Mouse (Mus musculus): ENCODE results near the gene Il17d. TPM values are rescaled to one million over a fixed set of nuclear protein-coding genes. Genes with fewer than 3 reads are reported as not detected.
A peak's percentile ranks its signal among the peaks of the same experiment; 100 is the strongest.

Il17d gene
- polyA plus RNA-seq, 1 experiment from 2014 or later, result 2.7 TPM

DNA sequence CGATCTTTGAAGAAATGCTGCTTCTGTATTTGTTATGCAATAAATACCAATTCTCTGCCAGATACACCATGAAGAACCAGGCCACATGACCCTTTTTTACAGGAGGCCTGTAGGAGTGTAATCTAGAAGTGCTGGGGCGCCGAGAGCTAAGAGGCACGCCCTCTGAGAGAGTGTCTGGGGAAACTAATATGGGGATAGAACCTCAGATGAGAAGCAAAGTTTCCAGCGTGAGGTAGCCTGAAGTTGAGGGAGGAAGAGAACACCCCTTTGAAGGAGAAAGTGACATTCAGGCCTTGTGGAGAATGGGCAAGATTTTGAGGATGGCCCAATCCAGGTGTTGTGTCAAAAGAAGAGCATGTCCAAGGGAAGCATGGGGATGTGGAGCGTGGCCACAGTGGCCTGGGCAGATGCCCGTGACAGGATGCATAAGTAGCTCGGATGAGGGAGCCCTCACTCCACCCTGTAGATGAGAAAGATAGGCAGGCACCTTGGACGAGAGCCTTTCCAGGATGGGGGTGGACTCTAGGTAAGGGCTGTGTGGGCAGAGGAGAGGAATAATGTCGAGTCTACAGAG is 1.6 kb downstream of the Il17d start:
- Histone ChIP-seq H3K4me1 (peaks cover 15% of the 10 kb centered on the region), H3K27me3 (peaks cover 51% of the 10 kb centered on the region), H3K27ac (no peak overlapping the region; the same call in 1 of the 2 replicates), H3K36me3 (replicated peaks) (no peaks in the 10 kb centered on the region), H3K4me2 (peak overlapping the region; percentile 88), H3K9ac (no peak overlapping the region), H3K9me3 (no peaks in the 10 kb centered on the region), H3K4me3 (replicated peaks) (peak overlapping the region; percentile 81)
- no peak for ATAC-seq (ENCODE audit: low FRiP score)
- 53% methylated on average over 10 of the region's 10 CpGs for WGBS

DNA sequence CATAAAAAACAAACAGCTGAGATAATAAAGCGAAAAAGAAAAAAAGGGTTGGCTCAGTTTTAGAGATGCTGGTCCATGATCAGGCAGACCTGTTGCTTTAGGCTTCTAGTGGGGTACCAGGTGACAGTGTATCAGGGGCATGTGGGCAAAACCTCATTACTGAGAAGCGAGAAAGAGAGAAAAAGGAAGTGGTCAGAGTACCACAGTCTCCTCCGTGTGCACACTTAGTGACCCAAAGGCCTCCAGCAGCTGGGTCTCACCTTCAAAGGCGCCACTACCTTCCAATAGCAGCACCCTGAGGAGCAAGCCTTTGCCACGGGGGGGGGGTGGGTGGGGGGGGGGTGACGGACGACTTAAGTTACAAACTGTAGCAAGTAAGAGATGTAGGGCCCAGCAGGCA is 2.5 kb downstream of the Il17d start:
- no peak for ATAC-seq (ENCODE audit: low FRiP score)
- Histone ChIP-seq H3K27me3 (peaks cover 51% of the 10 kb centered on the region), H3K9ac (no peak overlapping the region), H3K9me3 (no peaks in the 10 kb centered on the region), H3K36me3 (replicated peaks) (no peaks in the 10 kb centered on the region), H3K4me3 (replicated peaks) (no peak overlapping the region), H3K27ac (no peak overlapping the region), H3K4me2 (no peak overlapping the region), H3K4me1 (peaks cover 15% of the 10 kb centered on the region)
- WGBS, result 45% methylated on average over 7 of the region's 7 CpGs

DNA sequence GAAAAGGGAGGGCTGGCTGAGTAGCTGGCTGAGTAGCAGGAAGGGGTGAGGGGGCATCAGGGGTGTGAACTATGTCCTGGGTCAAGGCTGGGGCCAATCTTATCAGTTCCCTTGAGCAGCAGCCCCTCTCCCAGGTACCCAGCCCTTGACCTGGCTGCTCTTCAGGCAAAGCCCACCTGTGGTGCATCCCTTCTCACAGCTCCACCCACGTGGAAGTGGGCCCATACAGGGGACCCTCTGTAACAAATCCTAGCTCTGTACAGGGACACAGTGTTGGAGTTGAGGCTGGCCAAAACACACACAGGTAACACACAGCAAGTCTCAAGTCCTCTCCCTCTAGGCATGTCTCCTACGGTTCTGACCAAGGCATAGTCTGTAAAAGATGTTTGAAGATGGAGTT is 3.0 kb downstream of the Il17d start:
- Histone ChIP-seq H3K9ac (no peak overlapping the region), H3K4me2 (no peak overlapping the region), H3K4me3 (replicated peaks) (no peak overlapping the region), H3K27me3 (peaks cover 51% of the 10 kb centered on the region), H3K9me3 (no peaks in the 10 kb centered on the region), H3K4me1 (peaks cover 15% of the 10 kb centered on the region), H3K36me3 (replicated peaks) (no peaks in the 10 kb centered on the region), H3K27ac (no peak overlapping the region)
- ATAC-seq (ENCODE audit: low FRiP score), result no peak
- 45% methylated on average over 2 of the region's 2 CpGs for WGBS

DNA sequence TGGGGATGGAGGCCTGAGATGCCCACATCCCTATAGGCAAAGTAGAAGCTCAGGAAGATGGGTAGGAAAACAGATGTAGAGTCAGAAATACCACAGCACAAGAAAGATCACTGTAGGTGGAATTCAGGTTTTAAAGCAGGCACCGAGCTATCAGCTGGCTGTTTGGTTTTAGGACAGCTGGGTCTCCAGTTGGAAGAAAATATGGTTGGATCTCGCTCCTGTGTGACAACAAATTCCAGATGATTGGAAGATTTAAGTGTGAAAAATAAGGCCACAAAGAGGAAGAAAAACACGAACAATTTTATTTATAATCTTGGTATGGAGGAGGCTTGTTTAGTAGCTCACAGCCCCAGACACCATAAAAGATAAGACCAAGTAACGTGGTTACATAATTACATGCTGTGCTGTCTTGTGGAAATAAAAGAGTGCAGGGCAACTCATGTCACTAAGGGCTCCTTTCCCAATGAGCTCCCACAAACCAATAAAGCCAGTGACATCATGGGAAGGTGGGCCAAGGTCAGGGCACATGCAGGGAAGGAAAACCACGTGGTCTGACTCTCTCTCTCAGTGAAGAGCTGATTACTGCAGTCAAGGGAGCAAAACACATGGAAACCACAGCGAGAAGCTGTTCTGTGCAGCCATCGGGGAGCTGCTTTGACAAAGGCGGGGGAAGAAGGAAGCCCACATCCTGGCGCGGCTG is 4.7 kb downstream of the Il17d start:
- Histone ChIP-seq H3K4me2 (no peak overlapping the region), H3K27me3 (peaks cover 48% of the 10 kb centered on the region), H3K4me1 (peaks cover 20% of the 10 kb centered on the region), H3K36me3 (replicated peaks) (no peaks in the 10 kb centered on the region), H3K9ac (no peak overlapping the region), H3K4me3 (replicated peaks) (no peak overlapping the region), H3K27ac (peak overlapping the region; percentile 19; the same call in 1 of the 2 replicates), H3K9me3 (no peaks in the 10 kb centered on the region)
- ATAC-seq (ENCODE audit: low FRiP score), result no peak
- WGBS, result 58% methylated on average over 10 of the region's 10 CpGs

DNA sequence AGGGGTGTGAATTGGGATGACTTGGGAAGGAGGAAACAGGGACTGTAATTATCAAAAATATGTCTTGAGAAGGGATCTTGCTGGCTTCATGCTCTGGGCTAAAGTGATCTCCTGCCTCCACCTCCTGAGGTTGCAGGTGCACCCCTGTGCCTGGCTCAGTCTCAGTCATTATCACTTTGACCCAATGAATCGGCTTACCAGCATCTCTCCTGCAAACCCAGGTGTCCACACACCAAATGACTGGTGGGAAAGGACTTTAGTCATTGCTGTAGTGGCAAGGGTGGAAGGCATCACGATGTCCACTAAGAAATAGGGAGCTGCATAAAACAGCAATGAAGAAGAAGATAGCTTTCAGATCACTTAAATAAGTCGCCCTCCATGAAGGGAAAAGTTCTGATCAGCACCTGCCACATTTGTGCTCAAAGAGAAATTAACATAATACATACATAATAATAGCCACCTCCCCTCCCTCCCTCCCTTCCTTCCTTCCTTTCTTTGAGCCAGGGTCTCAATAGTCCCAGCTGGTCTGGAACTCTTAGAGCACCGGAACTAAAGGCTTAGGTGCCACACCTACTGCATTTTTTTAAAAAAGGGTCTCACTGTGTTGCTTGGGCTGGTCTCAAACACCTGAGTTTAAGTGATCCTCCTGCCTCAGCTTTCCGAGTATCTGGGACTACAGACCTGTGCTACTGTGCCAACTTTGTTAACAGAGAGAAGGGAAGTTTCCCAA is 5.4 kb downstream of the Il17d start:
- Histone ChIP-seq H3K27ac (no peak overlapping the region), H3K9me3 (no peaks in the 10 kb centered on the region), H3K9ac (no peak overlapping the region), H3K36me3 (replicated peaks) (no peaks in the 10 kb centered on the region), H3K4me2 (no peak overlapping the region), H3K4me1 (peaks cover 28% of the 10 kb centered on the region), H3K4me3 (replicated peaks) (no peak overlapping the region), H3K27me3 (peaks cover 50% of the 10 kb centered on the region)
- no peak for ATAC-seq (ENCODE audit: low FRiP score)
- 68% methylated on average over 5 of the region's 5 CpGs for WGBS

DNA sequence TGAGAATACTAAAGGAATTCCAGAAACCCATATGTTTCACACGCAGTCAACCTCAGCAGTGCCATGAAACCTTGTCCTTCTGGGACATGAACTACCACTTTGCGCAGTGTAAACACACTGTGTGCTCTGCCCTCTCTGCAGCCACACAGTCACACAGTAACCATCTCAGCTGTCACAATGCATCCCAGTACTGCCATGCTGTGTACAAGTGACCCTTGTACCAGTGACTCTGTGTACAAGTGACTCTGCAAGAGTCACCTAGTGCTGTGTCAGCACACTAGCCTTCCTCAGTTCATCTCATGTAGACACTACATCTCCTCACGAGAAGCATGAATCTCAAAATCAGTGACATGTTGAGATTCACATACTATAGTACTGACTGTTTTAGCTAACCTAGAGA is 8.0 kb downstream of the Il17d start:
- Histone ChIP-seq H3K4me1 (peaks cover 35% of the 10 kb centered on the region), H3K4me2 (no peak overlapping the region), H3K9ac (no peak overlapping the region), H3K27ac (no peak overlapping the region), H3K27me3 (peaks cover 48% of the 10 kb centered on the region), H3K36me3 (replicated peaks) (no peaks in the 10 kb centered on the region), H3K4me3 (replicated peaks) (no peak overlapping the region), H3K9me3 (no peaks in the 10 kb centered on the region)
- WGBS, result 95% methylated on average over 3 of the region's 3 CpGs
- ATAC-seq (ENCODE audit: low FRiP score), result no peak

DNA sequence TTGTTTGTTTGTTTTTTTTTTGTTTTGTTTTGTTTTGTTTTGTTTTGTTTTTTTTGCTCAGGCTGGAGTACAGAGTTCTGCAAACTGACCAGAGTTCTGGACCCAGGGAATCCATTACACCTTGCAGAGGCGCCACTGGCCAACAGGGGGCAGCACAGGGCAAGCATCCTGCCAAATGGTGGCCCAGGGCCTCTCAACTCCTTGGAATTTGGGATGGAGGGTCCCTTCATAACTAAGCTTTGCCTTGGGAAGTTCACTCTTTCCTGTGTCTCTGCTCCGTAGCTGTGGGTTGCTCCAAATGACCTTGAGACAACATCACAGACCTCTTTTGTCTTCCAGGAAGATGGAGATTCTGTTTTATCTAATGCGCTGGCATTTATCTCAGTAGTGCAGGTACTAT is 8.6 kb downstream of the Il17d start:
- no peak overlapping the region for H3K4me3 ChIP-seq (replicated peaks)
- H3K27ac ChIP-seq, result no peak overlapping the region
- H3K27me3 ChIP-seq, result peaks cover 44% of the 10 kb centered on the region
- no peak for ATAC-seq (ENCODE audit: low FRiP score)
- H3K36me3 ChIP-seq (replicated peaks), result no peaks in the 10 kb centered on the region
- H3K4me2 ChIP-seq, result no peak overlapping the region
- peaks cover 41% of the 10 kb centered on the region for H3K4me1 ChIP-seq
- no peaks in the 10 kb centered on the region for H3K9me3 ChIP-seq
- no peak overlapping the region for H3K9ac ChIP-seq
- WGBS, result 39% methylated on average over 3 of the region's 3 CpGs

DNA sequence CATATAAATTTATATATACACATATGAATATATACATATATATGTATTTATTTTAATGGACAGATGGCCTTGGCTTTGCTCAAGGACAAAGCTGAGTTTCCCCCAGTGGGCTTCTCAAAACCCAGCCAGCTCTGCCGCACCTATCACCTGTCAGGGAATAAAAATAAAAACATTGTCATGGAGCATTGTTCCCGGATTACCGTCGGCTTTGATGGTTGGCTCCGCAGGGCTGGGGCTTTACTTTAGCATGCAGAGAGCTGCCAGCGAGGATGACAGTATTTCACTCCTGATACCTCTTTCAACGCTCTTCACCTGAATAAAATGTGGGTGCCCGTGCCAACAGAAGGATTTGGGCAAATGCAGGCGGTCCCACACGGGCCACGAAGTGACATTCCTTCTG is 9.3 kb downstream of the Il17d start:
- H3K9me3 ChIP-seq, result no peaks in the 10 kb centered on the region
- H3K36me3 ChIP-seq (replicated peaks), result no peaks in the 10 kb centered on the region
- H3K4me1 ChIP-seq, result peaks cover 41% of the 10 kb centered on the region
- 0 out of 2 replicates have a peak overlapping the region, but pooled peaks have one; percentile 25 for H3K27ac ChIP-seq
- peaks cover 49% of the 10 kb centered on the region for H3K27me3 ChIP-seq
- H3K9ac ChIP-seq, result no peak overlapping the region
- no peak overlapping the region for H3K4me3 ChIP-seq (replicated peaks)
- H3K4me2 ChIP-seq, result no peak overlapping the region
- WGBS, result 12% methylated on average over 11 of the region's 11 CpGs
- no peak for ATAC-seq (ENCODE audit: low FRiP score)

DNA sequence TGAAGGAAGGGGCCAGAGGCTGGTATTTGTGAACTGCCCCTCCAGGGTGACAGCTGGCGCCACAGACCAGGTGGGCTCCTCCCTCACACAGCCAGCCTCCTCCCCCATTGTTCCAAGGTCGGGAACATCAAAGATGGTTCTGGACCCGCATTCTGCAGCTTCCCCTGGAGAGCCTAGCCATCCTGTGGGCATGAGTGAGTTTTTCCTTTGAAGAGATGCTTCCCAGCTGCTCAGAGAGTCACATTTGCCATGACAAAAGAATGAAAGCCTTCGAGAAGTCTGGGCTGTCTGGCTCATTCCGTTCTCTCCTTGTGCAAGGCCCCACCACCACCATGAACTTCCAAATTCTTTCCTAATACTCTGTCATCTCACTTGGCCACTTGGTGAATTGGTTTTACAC is 9.8 kb downstream of the Il17d start:
- Histone ChIP-seq H3K9me3 (no peaks in the 10 kb centered on the region), H3K27ac (0 out of 2 replicates have a peak overlapping the region, but pooled peaks have one; percentile 25), H3K36me3 (replicated peaks) (no peaks in the 10 kb centered on the region), H3K4me2 (no peak overlapping the region), H3K4me3 (replicated peaks) (no peak overlapping the region), H3K27me3 (peaks cover 49% of the 10 kb centered on the region), H3K9ac (no peak overlapping the region), H3K4me1 (peaks cover 39% of the 10 kb centered on the region)
- ATAC-seq (ENCODE audit: low FRiP score), result no peak
- 7% methylated on average over 5 of the region's 5 CpGs for WGBS

DNA sequence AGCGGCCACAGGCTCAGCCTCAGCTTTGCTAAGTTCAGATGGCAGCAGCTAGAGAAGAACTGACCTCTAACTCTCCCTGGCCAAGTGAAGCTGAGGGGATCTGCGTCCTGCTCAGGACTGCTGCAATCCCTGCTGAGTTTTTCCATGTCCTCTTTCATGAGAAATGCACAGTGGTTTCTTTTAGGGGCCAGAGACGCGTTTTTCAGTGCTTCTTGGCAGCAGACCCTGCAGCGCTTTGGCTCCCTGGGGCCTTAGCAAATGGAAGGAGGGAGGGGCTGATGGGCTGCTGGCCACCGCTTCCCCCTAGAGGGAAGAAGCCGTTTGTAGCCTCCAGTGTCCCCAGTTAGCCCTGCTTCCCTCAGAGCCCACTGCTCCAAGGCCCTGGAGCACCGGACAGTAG is 10.4 kb downstream of the Il17d start:
- H3K36me3 ChIP-seq (replicated peaks), result no peaks in the 10 kb centered on the region
- H3K27ac ChIP-seq, result no peak overlapping the region
- H3K4me1 ChIP-seq, result peaks cover 34% of the 10 kb centered on the region
- 6% methylated on average over 8 of the region's 8 CpGs for WGBS
- no peak overlapping the region for H3K9ac ChIP-seq
- ATAC-seq (ENCODE audit: low FRiP score), result no peak
- H3K4me3 ChIP-seq (replicated peaks), result no peak overlapping the region
- H3K27me3 ChIP-seq, result peaks cover 47% of the 10 kb centered on the region
- H3K9me3 ChIP-seq, result no peaks in the 10 kb centered on the region
- H3K4me2 ChIP-seq, result no peak overlapping the region

DNA sequence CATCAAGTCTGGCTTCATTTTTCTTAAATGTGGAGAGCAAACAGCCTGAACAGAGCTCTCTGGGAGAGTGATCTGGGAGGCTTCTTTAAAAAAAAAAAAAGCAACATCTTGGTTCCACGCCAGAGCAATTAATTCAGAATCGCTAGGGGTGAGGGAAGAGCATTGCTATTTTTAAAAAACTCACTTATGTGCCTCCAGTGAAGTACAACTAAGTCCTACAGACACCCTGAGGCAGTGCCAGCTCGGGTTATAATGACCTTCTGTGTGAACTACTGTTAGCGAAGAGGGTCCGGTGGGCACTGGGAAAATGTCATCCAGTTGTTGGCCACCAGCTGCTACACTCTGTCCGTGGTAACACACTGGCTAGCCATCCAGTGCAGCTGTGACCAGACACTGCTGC is 11.1 kb downstream of the Il17d start:
- H3K36me3 ChIP-seq (replicated peaks), result no peaks in the 10 kb centered on the region
- H3K9ac ChIP-seq, result no peak overlapping the region
- H3K27me3 ChIP-seq, result peaks cover 47% of the 10 kb centered on the region
- H3K4me2 ChIP-seq, result no peak overlapping the region
- H3K4me1 ChIP-seq, result peaks cover 31% of the 10 kb centered on the region
- H3K9me3 ChIP-seq, result no peaks in the 10 kb centered on the region
- ATAC-seq (ENCODE audit: low FRiP score), result no peak
- WGBS, result 75% methylated on average over 6 of the region's 6 CpGs
- no peak overlapping the region for H3K4me3 ChIP-seq (replicated peaks)
- H3K27ac ChIP-seq, result no peak overlapping the region

DNA sequence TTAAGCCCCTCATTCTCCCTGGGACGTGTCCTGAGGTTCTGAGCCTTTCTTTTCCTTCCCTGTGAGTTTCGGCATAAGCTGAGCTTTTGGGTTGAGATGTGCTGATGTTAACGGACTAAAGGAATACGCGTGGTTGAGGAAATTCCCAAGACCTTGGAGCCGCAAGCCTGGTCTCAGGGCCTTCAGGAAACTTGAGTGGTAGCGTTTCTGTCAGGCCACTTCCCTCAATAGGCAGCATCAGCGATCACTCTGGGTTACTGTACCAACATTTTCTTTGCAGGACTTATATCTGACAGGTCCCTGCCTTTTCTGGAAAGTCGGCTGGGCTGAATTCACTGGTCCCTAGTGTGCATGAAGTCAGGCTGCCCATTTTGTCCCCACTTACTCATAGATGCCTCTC is 12.2 kb downstream of the Il17d start:
- ATAC-seq (ENCODE audit: low FRiP score), result no peak
- Histone ChIP-seq H3K27ac (no peak overlapping the region), H3K4me3 (replicated peaks) (no peak overlapping the region), H3K9ac (no peak overlapping the region), H3K36me3 (replicated peaks) (no peaks in the 10 kb centered on the region), H3K4me2 (0 out of 2 replicates have a peak overlapping the region, but pooled peaks have one; percentile 19), H3K4me1 (peaks cover 31% of the 10 kb centered on the region), H3K9me3 (no peaks in the 10 kb centered on the region), H3K27me3 (peaks cover 57% of the 10 kb centered on the region)
- WGBS, result 31% methylated on average over 9 of the region's 9 CpGs
